Mouse (Mus musculus): Measurements from ENCODE around the gene Fat1.

Fat1 gene

DNA sequence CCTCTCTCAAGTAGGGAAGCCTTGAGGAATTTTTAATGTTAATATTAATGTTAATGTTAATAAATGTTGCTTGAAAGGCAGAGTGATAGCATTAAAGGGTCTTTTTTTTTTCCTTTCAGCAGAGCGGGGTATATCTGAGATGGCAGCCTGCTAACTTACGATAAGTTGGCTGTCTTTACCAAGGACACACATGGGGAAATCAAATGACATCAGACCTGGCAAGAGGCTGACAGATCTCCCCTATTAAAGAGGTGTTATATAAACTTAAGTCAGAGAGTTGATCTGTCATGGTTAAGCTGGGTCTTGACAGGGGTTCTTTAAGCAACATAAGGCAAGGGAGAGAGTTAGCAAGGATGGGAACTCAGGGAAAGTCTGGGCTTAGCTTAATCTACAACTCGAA lies 145.6 kb downstream of the Fat1 start:
- no peak for DNase-seq

DNA sequence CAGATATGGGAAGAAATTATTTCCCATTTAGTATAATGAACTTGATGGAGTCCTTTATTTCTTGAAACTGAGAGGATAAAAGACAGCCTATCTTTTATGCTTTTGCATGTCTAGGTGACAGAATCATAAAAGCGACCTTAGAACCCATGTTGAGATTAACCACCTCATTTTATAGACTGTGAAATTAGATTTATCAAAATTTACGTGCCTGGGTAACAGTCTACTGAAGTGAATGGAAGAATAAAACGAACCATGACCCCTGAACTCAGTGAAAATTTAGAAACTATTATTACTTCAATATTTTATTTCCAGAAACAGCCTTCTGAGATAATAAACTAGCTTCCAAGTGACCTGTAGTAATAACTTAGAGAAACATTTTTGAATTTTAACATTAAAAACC lies 158.4 kb downstream of the Fat1 start:
- DNase-seq: no peak

Measured in thymus, postnatal 25 days (tissue).